Mouse (Mus musculus) thymus, adult 18-20 months (tissue): Measurements from ENCODE around the gene Igflr1.

Experiments used
- DNase-seq, 2 experiments: peaks; one replicate each; pipeline ENCODE4 v3.0.0; 2022; ENCODE audit warnings: mixed read lengths in 2 of 2

Gene Igflr1

GRCm38 (mm10) chr7:30564970-30565571, at the start of gene Igflr1:
Igflr1 (plus strand) TSS chr7:30565427.
- DNase-seq: no peak

DNA sequence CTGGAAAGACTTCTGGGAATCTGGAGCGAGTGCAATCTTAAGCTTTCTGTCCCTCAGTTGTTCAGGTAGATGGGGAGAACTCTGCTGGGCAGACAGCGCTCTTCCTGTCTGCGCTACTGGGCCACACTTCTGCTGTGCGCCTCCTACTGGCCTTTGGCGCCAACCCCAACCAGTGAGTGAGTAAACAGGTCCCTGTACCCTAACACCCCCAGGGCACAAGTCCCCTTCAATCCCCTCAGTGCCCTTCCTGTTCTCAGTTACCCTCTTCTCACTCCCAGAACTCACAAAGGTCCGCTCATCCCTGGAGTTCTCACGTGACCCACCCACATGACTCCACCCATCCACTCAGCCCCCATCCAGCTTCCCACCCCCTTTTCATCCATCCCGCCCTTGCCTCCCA, 46.9 kb upstream of the Igflr1 start:
- DNase-seq: no peak

- no peak for DNase-seq
Measured at GRCm38 (mm10) chr7:30520396-30520795, 44.8 kb upstream of the Igflr1 start.

DNA sequence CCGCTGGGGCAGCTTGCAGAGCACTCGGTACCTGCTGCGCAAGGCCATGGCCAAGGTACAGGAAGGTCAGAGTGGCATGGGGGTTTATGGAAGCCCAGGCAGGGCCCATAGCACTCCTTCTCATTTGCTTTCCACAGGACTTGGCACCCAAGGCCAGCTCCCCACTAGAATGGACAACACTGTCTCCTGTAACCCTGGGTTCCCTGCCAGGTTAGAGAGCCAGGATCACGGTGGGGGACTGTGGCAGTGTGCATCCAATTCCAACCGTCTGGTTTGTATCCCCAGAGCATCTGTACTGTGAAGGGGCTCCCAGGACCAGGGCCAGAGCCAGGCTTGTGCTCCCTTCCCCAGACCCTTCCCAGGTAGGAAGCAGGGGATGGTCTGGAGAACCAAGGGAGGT, 44.4 kb upstream of the Igflr1 start:
- no peak for DNase-seq

GRCm38 (mm10) chr7:30522871-30523270, 42.4 kb upstream of the Igflr1 start:
- DNase-seq: no peak

GRCm38 (mm10) chr7:30524487-30524886, 40.7 kb upstream of the Igflr1 start:
- no peak for DNase-seq

DNA sequence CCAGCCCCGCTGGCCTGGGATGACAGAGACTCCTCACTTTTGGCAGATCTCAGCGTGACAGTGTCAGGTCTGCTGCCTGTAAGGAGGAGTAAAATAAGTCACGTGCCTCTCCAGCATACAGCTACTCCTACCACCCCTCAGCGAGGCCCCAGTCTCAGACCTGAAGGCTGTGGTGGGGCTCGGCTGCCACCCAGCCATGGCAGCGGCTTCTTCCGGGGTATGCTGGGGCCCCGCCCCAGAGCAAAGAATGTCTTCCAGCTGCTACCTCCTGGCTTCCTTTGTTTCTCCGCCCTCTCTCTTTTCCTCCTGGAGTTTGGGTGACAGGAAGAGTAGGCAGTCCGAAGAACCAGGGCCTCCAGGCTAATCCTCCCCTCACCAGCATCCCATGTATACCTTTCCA, 39.3 kb upstream of the Igflr1 start:
- no peak for DNase-seq

DNA sequence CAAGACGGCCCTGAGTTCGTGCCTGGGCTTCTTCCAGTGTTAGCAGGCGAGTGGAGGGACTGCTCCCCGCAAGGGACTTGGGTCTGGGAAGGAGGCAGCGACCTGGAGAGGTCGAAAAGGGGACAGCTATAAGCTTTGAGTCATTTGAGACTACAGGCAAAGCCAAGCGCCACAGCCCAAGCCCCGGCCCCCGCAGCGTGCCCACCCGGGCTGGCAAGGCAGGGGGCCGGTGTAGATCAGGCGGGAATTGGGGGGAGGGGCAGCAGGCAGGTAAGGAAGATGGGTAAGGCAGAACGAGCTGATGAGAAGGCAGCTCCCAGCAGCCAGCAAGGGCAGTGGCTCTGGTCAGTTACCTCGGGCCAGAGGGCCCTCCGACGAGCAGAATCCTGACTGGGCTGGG, 38.8 kb upstream of the Igflr1 start:
- no peak for DNase-seq

DNA sequence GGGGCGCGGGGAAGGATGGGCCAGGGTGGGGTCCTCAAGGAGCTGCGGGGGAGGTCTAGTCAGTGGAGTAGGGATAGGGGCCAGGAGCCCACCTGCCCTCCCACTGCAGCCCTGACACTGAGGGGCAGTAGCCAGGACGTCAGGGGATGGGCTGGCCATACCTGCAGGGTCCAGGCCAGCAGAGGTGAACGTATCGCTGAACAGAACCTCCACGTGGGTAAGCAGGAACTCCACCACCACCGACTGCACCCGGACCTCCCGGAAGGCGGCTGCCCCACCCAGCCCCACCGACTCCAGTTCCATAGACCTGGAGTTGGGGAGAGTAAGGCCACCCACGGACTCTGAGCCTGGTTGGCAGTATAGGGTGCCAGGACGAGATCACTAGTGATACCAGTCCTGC, 38.2 kb upstream of the Igflr1 start:
- no peak for DNase-seq

DNA sequence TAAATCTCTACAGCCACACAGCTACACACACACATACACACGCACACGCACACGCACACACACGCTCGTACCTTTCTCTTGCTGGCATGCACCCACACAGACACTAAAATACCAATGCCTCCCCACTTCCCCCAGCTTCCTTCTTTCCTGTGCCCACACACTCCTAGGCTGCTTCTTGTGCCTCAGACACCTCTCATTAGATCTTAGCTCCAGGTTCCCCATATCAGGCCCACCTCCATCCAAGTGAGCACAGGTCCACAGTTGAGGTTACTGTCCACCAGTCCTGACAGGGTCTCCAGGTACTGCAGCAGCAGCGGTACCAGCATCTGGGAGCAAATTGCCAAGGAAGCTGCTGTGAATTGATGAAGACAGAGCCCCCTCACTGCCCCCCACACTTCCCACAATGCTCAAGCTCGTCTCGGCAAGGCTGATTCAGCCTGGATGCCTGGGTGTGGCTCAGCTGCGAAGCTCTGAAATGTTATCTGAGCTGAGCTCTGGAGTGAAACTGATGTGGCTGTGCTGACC, 33.9 kb upstream of the Igflr1 start:
- DNase-seq: no peak

DNA sequence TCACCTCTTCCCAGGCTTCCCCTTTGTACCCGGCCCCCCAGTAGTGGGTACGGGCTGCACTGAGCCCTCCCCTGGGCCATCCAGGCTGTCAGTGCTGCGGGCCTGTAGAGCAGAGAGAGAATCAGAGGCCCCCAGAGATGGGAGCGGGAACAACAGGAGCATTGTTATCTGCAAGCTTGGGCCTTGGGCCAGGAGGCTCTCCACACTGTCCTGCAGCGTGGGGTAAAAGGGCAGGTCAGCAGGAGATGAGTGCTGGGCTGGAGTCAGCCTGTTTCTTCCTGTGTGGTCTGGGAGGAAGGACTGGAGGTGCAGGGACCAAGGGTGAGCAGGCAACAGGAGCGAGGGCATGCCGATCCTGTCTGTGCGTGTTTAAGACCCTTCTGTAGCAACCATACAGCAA, 32.3 kb upstream of the Igflr1 start:
- DNase-seq: no peak

DNA sequence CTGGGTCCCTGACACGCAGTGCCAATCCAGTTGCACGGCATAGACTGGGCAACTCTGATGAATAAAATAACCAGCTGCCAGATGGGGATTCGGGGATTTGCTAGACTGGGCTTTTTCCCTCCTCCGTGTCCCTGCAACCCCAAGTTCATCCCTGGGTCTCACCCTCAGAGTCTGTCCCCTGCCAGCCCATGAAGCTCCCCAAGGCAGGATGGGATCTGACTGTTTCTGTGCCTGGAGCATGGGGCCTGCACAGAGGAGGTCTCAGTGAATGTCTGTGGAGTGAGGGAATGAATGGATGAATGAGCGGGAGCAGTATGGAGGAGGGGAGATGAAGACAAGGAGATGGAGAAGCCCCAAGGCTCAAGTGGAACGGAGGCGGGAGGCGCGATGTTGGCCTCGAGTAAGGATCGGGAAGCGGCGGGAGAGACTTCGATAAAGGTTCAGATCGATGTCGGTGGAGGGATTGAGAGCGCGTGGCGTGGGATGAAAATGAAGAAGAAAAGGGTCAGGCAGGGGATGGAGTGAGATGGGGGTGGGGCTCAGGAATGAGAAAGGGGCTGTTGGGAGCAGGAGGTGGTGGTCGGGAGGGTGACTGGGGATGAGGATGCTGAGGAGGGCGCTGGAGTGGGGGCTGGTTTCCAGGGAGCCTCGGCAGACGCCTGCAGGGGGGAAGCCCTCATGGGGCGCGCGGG, 31.1 kb upstream of the Igflr1 start:
- peak; percentile 48 to 63 for DNase-seq

- peak; percentile 95 to 96 for DNase-seq
Measured at GRCm38 (mm10) chr7:30534633-30535577, 30.3 kb upstream of the Igflr1 start, which contains the start of gene Arhgap33. Arhgap33 (minus strand) TSS chr7:30535060.

DNA sequence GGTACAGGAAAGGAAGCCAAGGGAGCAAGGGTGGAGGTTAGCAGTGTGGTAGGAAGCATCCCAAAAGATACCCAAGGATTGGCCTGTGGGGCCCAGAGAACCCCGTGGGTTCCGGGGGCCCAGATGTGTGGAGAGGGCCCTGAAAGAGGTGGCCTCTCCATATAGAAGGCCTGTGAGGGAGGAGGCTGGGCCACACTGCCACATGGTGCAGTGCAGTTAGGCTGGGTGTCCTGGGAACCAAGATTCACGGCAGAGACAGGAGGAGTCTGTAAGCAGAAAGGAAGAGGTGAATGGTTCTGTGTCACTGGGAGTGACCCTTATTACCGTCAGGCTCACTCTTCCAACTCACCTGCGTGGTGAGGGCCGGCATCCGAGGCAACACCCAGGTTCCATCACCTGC, 24.7 kb upstream of the Igflr1 start:
- no peak for DNase-seq

- no peak for DNase-seq
Measured at GRCm38 (mm10) chr7:30544327-30544726, 20.9 kb upstream of the Igflr1 start.

DNA sequence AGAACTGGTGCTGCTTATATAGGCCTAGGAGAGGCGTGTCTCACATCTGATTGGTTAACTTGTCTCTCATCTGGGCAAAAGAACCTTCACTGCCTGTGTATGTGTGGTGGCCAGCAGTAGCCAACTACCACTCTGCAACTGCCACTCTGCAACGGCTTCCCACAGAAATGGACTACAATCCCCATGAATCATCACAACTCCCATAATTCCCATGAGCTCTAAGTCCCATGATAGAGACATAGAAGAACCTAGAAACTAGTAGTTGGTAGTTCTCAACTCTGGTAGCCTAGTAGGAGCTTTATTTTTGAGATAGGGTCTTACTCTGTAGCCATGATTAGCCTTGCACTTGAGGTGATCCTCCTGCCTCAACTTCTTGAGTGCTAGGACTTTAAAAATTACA, 15.3 kb upstream of the Igflr1 start:
- no peak for DNase-seq

GRCm38 (mm10) chr7:30550603-30551002, 14.6 kb upstream of the Igflr1 start:
- no peak for DNase-seq

DNA sequence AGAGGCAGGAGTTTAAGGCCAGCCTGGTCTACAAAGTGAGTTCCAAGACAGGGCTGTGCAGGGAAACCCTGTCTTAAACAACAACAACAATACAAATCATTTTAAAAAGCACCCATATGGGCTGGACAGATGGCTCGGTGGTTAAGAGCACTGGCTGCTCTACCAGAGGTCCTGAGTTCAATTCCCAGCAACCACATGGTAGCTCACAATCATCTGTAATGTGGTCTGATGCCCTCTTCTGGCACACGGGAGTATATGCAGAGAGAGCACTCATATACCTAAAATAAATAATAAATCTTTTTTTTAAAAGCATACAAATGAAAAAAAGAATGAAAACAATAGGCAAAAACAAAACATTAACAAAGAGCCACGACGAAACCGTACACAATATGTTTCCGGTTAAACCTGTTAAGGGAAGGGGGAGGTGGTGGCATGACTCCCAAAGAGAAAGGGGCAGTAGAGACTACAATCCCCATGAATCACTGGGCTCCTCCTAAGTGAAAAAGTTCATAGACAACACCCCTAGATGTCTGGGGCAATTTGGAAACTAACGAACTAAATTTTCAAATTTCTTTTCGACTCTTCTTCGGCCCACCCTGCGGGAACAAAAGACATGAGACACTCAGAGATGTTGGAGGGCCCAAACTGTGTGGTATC, 13.7 kb upstream of the Igflr1 start:
- no peak for DNase-seq

GRCm38 (mm10) chr7:30552102-30553020, 12.9 kb upstream of the Igflr1 start, which contains the start of the genes Hspb6 and Proser3:
Hspb6 (plus strand) TSS chr7:30552178.
Proser3 (minus strand) TSS chr7:30552299.
- peak; percentile 92 to 96 for DNase-seq

GRCm38 (mm10) chr7:30553021-30553589, 12.1 kb upstream of the Igflr1 start:
- DNase-seq: peak; percentile 34 to 43
